Mouse (Mus musculus) MEL-GATA-1-ER (cell line): ENCODE data around the gene Focad.

Experiments
- DNase-seq: peaks from one replicate; pipeline ENCODE4 v3.0.0-alpha.2; 2012; ENCODE audit warnings: low read depth; ENCODE audit errors: extremely low read depth

The Focad gene

GRCm38 (mm10) chr4:88210602-88211001 lies 116.2 kb downstream of the Focad start:
- no peak for DNase-seq

DNA sequence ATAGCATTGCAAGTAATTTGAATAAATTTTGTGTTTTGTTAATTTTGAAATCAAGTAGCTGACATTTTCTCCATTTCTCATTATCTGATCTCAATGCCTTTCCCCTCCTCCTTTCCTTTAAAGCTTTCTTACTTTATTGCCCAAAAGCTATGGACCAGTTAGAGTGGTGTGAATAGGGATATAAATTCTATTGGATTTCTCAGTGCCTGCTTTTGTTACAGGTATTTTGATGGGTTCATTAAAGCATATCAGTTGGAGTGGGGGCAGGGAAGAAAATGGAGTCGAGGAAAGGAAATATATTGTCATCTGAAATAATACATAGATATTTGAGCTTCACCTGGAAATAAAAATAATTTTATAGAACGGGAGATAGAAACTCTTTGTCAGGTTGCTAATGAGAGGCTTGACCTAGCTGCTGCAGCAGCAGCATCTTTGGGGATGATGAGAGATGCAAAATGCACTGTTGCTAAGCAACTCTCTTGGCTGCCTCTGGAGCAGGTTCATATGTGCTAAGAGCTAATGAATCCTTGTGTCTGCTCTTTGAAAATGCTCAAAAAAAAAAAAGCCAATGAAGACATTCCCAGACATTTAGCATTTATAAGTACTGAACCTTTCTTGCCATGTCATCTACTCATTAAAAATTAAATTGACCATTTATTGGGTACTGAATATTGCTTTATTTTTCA lies 116.9 kb downstream of the Focad start:
- no peak for DNase-seq

DNA sequence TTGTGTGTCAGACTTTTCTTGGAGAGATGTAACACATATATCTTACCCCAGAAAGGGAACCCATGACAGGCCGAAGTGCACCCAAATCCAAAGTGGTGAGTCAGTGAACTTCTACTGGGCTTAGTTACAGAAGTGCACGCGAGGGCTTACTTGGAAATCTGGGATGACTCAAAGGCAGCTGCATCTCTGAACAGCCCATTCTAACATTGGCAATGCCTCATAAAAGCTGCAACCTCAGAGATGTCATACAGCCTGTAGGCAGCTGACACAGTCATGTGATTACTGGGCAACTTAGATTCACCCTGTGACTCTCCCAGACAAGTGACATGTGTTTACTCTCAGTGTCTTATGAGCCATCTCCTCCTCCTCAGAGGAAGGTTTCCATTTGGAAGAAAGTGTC lies 119.5 kb downstream of the Focad start:
- DNase-seq, result no peak

- no peak for DNase-seq
Observed at GRCm38 (mm10) chr4:88218286-88218685, 123.9 kb downstream of the Focad start.

- no peak for DNase-seq
Observed at GRCm38 (mm10) chr4:88218797-88219196, 124.4 kb downstream of the Focad start.

DNA sequence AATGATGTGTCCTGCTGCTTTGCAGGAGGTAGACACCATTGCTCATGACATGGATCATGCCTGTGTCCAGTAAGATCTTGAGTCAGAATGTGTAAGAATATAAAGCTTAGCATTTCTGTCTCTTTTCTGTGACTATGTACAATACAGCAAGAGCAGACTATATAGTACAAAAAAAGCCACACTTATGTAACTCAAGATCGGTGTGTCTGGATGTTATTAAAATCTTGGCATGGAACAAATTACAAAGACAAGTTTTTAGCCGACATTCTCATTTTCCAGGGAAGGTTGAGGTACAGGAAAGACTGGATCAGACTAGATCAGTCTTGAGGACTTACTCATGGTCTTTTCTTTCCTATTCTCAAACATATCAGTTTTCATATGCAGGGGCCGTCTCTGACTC lies 136.9 kb downstream of the Focad start:
- no peak for DNase-seq

DNA sequence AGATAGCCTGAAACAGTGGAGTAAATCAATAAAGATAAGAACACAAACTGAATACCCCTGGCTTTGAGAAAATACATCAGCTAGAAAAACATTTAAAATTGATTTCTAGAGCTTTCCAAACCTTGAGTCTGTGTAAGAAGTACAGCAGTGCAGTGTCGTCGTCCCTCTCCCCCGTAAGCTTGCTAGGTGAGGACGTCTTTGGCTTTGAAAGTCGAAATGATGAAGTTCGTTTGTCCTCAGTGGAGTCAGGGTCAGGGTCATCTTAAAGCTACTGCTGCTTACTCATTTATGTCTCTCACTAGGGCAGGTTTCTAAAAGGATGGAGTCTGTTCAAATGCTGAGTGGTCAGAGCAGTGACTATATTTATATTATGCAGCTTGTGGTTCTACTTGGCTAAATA lies 141.5 kb downstream of the Focad start:
- DNase-seq, result no peak

DNA sequence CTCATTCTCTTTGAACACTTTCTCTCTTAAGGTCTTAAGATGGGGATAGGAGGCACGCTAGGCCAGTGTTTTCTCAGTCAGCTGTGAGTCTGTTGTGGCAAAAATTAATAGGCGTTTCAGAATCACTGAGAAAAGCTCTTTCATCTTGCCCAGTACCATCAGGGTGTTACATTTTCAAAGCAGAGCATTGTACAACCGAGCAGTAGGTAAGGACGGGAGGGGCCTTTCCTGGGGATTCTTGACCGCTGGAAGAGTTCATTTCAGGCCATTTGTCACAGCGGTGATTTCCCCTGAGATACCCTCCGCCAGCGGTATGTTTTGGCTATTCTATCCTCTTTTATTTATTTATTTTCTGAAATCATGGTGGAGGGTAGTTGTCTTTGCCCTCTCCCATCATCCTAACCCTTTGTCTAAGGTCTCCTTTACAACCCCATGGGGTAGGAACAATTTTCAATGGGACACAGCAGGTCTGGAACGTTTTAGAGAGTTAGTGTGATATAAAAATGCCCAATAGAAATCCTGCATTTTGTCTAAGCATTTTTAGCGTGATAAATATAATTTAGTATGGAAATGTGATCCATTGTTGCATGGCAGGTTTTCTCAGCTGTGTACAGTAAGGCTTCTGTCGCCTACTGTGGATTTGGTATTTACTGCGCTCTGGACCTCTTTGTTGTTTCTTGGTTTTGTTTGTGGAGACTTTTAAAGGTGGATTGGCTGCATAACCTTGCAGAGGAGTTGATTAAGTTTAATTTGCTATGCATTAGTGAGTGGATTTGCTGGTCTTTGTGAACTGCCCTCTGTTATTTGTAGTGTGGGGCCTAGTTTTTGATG lies 142.7 kb downstream of the Focad start:
- no peak for DNase-seq

DNA sequence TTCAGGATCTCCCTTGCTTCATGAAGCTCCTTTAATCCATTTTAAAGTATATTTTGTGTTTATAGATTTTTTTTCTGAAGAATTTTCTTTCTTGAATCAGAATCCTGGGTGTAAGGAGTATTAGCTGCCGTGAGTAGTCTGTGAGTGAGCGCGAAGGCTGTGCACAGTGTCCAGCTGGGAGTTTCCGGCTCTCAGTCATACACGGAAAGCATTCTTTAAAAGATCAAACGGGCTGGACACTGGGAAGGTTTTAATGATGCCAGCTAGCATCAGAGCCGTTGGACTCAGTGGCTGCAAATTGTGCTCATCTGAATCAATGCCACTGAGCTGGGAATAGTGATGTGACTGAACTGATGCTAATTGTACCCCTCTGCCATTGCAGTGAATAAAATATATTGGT lies 143.9 kb downstream of the Focad start:
- no peak for DNase-seq

DNA sequence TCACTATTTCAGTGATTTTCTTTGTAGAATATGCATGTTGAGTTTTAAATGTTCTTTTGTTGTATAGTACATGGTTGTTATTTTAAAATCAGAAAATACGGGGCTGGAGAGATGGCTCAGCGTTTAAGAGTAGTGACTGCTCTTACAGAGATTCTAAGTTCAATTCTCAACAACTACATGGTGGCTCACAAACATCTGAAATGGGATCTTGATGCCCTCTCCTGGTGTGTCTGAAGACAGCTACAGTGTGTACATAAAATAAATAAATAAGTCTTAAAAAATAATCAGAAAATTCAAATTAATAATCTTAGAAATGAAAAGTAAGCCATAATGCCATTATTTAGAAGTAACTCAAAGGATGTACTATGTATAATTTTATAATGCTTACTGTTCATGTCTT lies 149.4 kb downstream of the Focad start:
- no peak for DNase-seq

DNA sequence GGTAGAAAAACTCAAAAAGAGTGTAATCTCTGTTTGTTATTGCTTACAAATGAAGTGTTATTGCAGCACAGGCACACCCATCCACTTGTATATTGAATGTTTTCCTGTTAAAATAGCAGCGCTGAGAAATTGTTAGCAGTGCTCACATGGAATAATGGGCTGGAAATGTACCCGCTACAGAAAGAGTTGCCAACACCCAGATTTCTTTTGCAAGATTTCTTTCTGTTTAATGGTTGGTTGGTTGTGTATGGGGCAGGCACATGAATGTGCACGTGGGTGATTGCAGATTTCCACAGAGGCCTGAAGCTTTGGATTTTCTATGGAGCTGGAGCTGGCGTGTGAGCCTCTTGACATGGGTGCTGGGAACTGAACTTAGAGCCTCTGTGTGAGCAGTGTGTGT lies 151.1 kb downstream of the Focad start:
- DNase-seq, result no peak

DNA sequence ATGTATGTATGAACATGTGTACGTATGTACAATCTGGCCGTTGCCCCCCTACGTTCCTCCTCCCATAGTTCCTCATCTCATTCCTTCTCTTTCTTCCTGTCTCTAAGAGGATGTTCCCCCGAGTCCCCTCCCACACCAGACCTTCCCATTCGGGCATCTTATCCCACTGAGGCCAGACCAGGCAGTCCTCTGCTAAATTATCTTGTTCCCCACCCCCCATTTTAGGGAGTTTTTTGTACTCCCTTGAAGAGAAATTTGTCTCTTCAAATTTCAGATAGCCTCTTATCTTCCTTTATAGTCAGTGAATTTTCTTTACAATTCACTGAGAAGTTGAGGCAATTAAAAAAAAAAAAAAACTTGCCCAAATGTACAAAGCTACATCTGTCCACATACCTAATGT lies 166.9 kb downstream of the Focad start:
- DNase-seq, result peak; percentile 28

DNA sequence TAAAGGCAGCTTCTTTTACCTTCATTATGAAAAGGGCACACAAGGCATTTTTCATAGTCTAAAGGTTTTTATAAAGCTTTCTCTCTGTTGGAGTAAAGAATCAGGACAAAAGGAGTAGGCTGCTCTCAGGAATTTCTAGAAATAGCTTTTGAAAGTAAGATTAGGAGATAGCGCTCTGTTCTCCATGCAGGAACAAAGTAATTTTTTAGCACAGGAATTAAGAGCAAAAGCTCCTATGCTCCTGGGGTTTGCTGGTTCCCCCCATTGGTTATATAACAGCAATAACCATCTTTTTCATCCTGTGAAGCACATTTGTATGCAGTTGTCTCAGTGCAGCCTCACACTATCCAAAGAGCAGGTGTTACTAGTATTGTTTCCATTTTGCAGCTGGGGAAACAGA lies 170.1 kb downstream of the Focad start:
- no peak for DNase-seq

DNA sequence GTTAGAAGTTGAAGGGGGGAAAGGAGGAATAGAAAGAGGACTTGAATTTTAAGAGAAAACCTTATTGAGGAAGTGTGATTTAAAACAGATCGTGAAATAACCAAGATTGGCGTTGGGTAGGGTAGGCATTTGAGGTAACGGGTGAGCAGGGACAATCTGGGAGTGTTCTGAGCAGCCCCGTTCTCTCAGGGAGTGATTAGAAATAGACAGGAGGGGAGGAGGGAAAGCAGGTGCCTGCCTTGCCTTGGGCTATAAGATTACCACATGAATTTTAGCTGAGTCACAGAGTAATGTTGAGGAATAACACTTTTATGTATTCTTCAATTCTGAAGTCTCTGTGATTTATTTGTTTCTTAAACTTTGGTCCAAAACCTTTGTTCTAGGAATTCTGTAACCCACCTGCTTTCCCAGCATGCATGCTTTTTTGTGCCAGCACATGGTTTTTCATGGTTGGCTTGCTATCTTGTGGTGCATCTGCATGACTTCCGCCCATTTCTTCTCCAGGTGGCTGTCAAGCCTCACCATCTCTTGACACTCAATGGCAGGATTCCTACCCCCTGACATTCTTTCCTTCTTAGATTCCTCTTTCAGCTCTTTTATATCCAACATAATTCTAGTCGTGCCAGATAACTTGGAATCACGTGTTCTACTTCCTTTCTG lies 176.1 kb downstream of the Focad start:
- DNase-seq, result no peak

- no peak for DNase-seq
Observed at GRCm38 (mm10) chr4:88275571-88276041, 181.2 kb downstream of the Focad start.

- no peak for DNase-seq
Observed at GRCm38 (mm10) chr4:88276058-88276734, 181.8 kb downstream of the Focad start.

DNA sequence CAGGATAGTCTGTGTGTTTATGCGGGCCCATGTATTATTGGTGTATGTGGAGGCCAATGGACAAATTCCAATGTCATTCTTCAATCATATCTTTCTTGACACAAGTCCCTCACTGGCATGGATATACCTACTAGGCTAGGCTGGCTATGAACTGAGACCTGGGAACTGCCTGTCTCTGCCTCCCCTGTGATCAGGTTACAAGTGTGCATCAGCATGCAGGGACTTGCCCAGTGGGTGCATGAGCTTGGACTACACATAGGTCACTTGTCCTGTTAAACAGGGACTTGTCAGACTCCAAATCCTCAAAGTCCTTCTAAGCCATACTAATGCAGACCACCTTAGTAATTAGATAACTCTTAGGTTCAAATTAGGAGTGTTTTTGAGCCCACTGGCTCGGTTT lies 184.1 kb downstream of the Focad start:
- DNase-seq, result no peak

DNA sequence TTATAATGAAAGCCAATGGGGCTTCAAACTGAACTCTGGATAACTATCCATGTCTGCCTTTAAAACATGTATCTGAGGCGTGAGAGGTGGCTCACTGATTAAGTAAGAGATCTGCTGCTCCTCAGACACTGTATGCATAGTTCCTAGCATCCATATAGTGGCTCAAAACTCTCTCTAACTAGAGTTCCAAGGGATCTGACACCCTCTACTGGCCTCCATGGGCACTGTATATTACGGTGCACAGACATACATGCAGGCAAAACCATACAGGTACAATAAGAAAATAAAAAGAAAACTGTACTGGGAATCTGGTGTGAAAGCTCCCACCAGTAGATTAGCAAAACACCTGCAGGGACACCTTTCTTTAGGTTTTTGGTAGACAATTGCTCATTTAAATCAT lies 186.1 kb downstream of the Focad start:
- DNase-seq, result no peak

- DNase-seq, result no peak
Observed at GRCm38 (mm10) chr4:88295537-88295936, 201.1 kb downstream of the Focad start.

- no peak for DNase-seq
Observed at GRCm38 (mm10) chr4:88299551-88299950, 205.1 kb downstream of the Focad start.

GRCm38 (mm10) chr4:88300832-88301621 lies 206.6 kb downstream of the Focad start:
- no peak for DNase-seq
